In the genomic region with DNA sequence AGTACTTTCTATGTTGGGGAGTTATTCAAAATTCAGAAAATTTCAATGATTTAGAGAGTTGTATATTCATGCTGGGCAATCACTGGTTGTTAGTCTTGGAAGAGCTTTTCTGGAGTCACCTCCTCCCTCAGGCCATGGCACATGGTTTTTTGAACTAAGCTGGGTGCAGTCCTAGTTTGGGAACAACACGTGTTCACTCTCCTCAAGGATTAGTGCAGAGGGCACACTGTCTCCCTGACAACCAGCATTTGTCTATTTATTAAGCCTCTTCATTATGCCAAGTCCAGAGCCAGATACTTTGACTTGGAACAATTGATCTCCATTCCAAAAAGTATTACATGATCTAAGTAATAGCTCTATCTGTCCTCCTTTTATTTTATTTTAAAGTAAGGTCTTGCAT, we compare ENCODE assay signal across 14 mouse cellular contexts.
DNase-seq lines count a peak whose midpoint lies in the region; ATAC-seq lines count a peak whose summit lies in the region.
"Had no signal": no experiment of that assay in that cellular context is flagged by ENCODE, and none has a peak within 500 bp of the region (broad histone marks: within the 10 kb centered on the region; RNA-seq: fewer than 3 reads in every experiment).

No protein-coding gene starts in this region.

- peak; percentile 2 to 12 for DNase-seq in frontal cortex, adult 2 months (ENCODE audit: extremely low spot score in 1 of 2, low spot score in 1 of 2)
- DNase-seq in layer of hippocampus, adult 8-10 months (ENCODE audit: low spot score in 2 of 2) = peak; percentile 8 to 11
- DNase-seq in layer of hippocampus, postnatal 25 days (ENCODE audit: extremely low spot score in 1 of 2, low spot score in 1 of 2) = no peak
- DNase-seq in right cerebral cortex, adult 18-20 months = peak; percentile 2
- DNase-seq in right cerebral cortex, postnatal 36 days (ENCODE audit: low spot score in 2 of 2) = no peak
- DNase-seq in embryo, embryonic 10.5 days (ENCODE audit: low spot score) = no peak
- DNase-seq: cerebellum, postnatal 25 days; heart, adult 11 months; heart, postnatal 14 days; left cerebral cortex, postnatal 4 days; lung, embryonic 14.5 days; lung, postnatal 36 days; thymus, postnatal 25 days had no signal

- no peak for ATAC-seq in frontal cortex, adult (ENCODE audit: low TSS enrichment)

Comparison
In these comparisons a context has a peak if more than half of its experiments do, and no peak if none do; other contexts are left out.
1. DNase-seq: peak in frontal cortex, adult 2 months (2 of 2), layer of hippocampus, adult 8-10 months (2 of 2) and right cerebral cortex, adult 18-20 months (single experiment); none in layer of hippocampus, postnatal 25 days (0 of 2), right cerebral cortex, postnatal 36 days (0 of 2) and embryo, embryonic 10.5 days (single experiment).